Mouse (Mus musculus) hindbrain, embryonic 10.5 days (tissue): ENCODE data around the gene Lrrc2. TPM values are rescaled to one million over a fixed set of nuclear protein-coding genes. Genes with fewer than 3 reads are reported as not detected.

Experiments used
- DNase-seq: peaks from one replicate; pipeline ENCODE4 v3.0.0-alpha.2; 2017; ENCODE audit warnings: low spot score
- H3K27ac ChIP-seq: fragments of 300-500 bp; sonication (generic); 2 replicates; pipeline ENCODE4 v1.5.1; 2016; ENCODE audit warnings: mild to moderate bottlenecking, moderate library complexity
- H3K27me3 ChIP-seq: fragments of 300-500 bp; sonication (generic); 2 replicates; pipeline ENCODE4 v1.6.1; 2016; ENCODE audit warnings: mild to moderate bottlenecking; ENCODE audit not compliant: poor library complexity, insufficient read depth, severe bottlenecking
- H3K36me3 ChIP-seq: fragments of 300-500 bp; sonication (generic); 2 replicates; pipeline ENCODE4 v1.6.1; 2016; ENCODE audit warnings: mild to moderate bottlenecking, moderate library complexity
- H3K4me1 ChIP-seq: fragments of 300-500 bp; sonication (generic); replicated peaks from 2 replicates; pipeline ENCODE4 v1.6.1; 2016; ENCODE audit warnings: mild to moderate bottlenecking
- H3K4me3 ChIP-seq: fragments of 300-500 bp; sonication (generic); 2 replicates; pipeline ENCODE4 v1.5.1; 2016; ENCODE audit warnings: mild to moderate bottlenecking, moderate library complexity
- H3K9me3 ChIP-seq: fragments of 300-500 bp; sonication (generic); 2 replicates; pipeline ENCODE4 v1.6.1; 2016; ENCODE audit warnings: mild to moderate bottlenecking, moderate library complexity
- WGBS: fragments of 180-500 bp; shearing (Covaris S2); methylation state at CpG from one replicate; pipeline ENCODE4 v1.1.7; 2016; 5-methylcytosine and 5-hydroxymethylcytosine counted together
- polyA plus RNA-seq: library from polyadenylated mRNA; unstranded; fragments of >200 nt; fragmentation: Nextera tagmentation; extraction: Ambion mirVana; gene quantifications from 2 replicates; pipeline ENCODE4 v1.2.1, GENCODE M21; 2016

Lrrc2 gene
- polyA plus RNA-seq, 1 experiment from 2014 or later: 0.33 TPM

DNA sequence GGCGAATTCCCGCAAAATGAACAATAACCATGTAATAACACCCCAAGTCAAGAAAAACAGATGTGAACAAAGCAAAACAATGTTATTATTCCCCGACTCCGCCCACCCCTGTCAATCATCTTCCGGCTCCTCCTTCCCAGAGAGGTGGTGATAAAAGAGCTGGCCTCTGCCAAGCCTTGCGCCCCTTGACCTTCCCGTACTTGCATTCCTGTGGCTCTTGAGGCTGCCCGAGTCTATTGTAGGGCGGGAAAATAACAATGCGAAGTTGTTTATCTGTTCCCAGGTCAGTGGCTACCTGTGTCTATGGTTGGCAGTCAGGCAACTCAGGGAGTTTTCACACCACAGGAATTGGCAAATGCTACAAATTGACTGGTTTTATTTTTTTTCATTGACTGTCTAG is 48.5 kb downstream of the Lrrc2 start:
- H3K4me1 ChIP-seq: peaks cover 14% of the 10 kb centered on the region; the same call in 1 of the 2 replicates
- no peaks in the 10 kb centered on the region for H3K36me3 ChIP-seq
- H3K27ac ChIP-seq: no peak overlapping the region
- peak; percentile 8 for DNase-seq
- WGBS: 77% methylated on average over 10 of the region's 10 CpGs
- no peaks in the 10 kb centered on the region for H3K9me3 ChIP-seq
- H3K27me3 ChIP-seq: no peaks in the 10 kb centered on the region
- H3K4me3 ChIP-seq: no peak overlapping the region

DNA sequence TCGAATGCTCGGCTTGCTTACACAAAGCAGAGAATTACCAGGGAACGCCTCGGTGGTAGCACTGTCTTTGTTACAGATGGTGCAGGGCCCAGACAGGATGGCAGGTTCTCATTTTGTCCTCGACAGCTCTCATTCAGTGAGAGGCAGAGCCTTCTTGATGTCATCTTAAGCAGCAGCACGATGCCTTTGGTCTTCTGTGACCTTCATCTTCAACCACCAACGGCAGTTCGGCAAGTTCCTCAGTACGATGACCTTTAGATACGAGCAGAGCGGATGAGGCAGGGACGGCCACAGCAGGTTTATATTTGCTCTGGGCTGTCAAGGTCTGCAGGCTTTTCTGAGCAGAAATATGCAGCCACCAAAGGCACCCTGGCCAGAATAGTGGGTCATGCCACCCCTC is 50.3 kb downstream of the Lrrc2 start:
- WGBS: 74% methylated on average over 12 of the region's 12 CpGs

DNA sequence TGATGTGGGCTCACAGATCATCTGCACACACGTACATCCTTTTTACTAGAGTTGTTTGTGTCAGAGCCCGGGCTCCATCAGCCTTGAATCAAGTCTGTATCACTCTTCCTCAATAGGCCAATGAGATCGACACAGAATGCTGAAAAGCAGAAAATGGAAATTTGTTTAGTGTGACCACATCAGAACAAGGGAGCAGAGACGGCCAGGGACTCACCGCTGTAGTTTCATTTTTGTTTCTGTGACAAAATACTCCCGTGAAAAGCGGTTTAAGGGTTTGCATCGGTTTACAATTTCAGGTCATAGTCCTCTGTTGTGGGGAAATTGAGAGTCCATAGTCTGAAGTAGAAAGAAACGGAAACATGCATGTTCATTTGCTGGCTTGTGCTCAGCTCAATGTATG is 51.9 kb downstream of the Lrrc2 start:
- WGBS: 93% methylated on average over 9 of the region's 9 CpGs
- no peaks in the 10 kb centered on the region for H3K36me3 ChIP-seq
- H3K4me3 ChIP-seq: no peak overlapping the region
- no peak for DNase-seq
- H3K27me3 ChIP-seq: no peaks in the 10 kb centered on the region
- no peaks in the 10 kb centered on the region for H3K9me3 ChIP-seq
- H3K27ac ChIP-seq: no peak overlapping the region
- H3K4me1 ChIP-seq: peaks cover 13% of the 10 kb centered on the region; the same call in 1 of the 2 replicates

More for the DNA sequence above, 50.3 kb downstream of the Lrrc2 start:
- H3K27me3 ChIP-seq: no peaks in the 10 kb centered on the region
- no peak overlapping the region for H3K4me3 ChIP-seq
- no peak overlapping the region for H3K27ac ChIP-seq
- no peaks in the 10 kb centered on the region for H3K9me3 ChIP-seq
- DNase-seq: no peak
- peaks cover 13% of the 10 kb centered on the region; the same call in 1 of the 2 replicates for H3K4me1 ChIP-seq
- H3K36me3 ChIP-seq: no peaks in the 10 kb centered on the region

DNA sequence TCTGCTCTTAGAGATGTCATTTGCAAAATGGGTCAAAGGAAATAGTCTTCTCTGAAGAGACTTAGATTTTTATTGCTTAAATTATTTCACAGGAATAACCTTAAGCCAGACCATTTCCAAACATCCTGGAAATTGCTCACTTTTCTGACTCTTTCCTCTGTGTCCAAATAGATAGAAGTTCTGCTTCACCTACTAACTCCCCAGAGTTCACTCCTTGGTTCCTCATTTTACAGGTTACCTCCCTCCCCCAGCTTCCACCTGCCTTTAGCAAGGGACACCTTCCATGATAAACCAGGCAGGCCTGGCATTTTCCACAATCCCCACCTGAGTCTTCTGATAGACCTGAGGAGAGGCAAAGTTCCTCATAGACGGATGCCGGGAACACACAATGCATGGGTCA is 55.2 kb downstream of the Lrrc2 start:
- Histone ChIP-seq H3K36me3 (no peaks in the 10 kb centered on the region), H3K4me3 (no peak overlapping the region), H3K27ac (no peak overlapping the region), H3K9me3 (no peaks in the 10 kb centered on the region), H3K27me3 (no peaks in the 10 kb centered on the region), H3K4me1 (no peaks in the 10 kb centered on the region)
- DNase-seq: no peak
- WGBS: 93% methylated on average over 2 of the region's 2 CpGs

DNA sequence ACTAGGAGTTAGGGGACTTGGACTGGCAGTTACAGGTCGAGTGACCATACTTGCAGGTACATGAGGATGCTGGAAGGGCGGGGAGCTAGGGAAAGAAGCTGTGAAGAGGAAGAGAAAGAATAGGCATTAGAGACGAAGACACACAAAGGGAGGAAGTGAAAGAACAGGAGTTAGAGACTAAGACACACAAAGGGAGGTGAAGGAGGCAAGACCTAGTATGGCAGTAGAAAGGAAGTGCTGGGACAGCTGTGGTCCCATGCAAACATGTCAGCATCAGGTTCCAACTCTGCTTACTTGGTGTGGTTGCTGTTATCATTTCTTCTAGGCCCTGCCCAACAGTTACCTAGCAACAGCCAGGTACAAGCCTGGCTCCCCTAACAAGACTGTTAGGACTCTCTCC is 58.4 kb downstream of the Lrrc2 start:
- no peak overlapping the region for H3K4me3 ChIP-seq
- DNase-seq: no peak
- no peaks in the 10 kb centered on the region; the same call in 1 of the 2 replicates for H3K4me1 ChIP-seq
- no peaks in the 10 kb centered on the region for H3K27me3 ChIP-seq
- H3K9me3 ChIP-seq: no peaks in the 10 kb centered on the region
- H3K27ac ChIP-seq: no peak overlapping the region
- WGBS: 73% methylated on average over 3 of the region's 3 CpGs
- no peaks in the 10 kb centered on the region for H3K36me3 ChIP-seq

DNA sequence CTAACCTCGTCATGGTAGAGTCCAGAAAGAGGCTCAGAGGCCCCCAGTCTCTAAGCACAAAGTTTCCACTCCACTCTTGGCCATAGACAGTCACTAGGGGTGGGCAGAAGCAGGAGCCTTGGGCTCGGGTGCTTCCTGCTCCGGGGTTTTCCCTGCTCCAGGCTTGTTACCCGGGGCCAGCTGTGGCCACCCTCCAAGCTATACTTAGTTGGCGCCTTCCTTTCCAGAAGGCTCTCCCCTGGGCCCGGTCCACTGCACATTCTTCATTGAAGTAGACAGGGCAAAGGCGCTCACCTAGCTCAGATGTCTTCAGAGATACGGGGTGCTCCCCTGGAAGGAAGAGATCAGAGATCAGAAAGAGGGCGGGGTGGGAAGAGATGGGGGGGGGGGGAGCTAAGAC is 60.2 kb downstream of the Lrrc2 start:
- H3K9me3 ChIP-seq: no peaks in the 10 kb centered on the region
- no peaks in the 10 kb centered on the region; the same call in 1 of the 2 replicates for H3K4me1 ChIP-seq
- no peak overlapping the region for H3K27ac ChIP-seq
- H3K27me3 ChIP-seq: no peaks in the 10 kb centered on the region
- no peak for DNase-seq
- 85% methylated on average over 9 of the region's 9 CpGs for WGBS
- H3K36me3 ChIP-seq: no peaks in the 10 kb centered on the region
- H3K4me3 ChIP-seq: no peak overlapping the region

DNA sequence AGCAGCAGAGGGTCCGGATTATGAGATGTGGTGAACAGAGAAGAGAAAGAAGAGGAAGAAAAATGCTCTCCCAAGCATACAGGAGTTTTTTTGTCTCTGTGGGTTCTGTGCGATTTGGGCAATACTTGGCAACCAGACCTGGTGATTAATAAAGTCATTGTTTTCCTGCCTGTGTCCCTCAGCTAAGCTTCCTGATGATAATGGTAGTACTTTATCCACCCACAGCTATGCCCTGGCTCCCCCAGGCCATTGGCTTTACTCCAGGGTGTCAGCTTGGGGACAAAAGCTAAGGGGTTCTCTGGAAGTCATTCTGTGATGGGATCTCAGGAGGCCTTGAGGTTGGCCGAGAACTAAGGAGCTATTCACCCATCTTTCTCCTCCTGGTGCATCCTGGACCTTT is 60.7 kb downstream of the Lrrc2 start:
- Histone ChIP-seq H3K4me3 (no peak overlapping the region), H3K36me3 (no peaks in the 10 kb centered on the region), H3K4me1 (no peaks in the 10 kb centered on the region; the same call in 1 of the 2 replicates), H3K27ac (no peak overlapping the region), H3K9me3 (no peaks in the 10 kb centered on the region), H3K27me3 (no peaks in the 10 kb centered on the region)
- DNase-seq: no peak
- WGBS: 84% methylated on average over 3 of the region's 3 CpGs

DNA sequence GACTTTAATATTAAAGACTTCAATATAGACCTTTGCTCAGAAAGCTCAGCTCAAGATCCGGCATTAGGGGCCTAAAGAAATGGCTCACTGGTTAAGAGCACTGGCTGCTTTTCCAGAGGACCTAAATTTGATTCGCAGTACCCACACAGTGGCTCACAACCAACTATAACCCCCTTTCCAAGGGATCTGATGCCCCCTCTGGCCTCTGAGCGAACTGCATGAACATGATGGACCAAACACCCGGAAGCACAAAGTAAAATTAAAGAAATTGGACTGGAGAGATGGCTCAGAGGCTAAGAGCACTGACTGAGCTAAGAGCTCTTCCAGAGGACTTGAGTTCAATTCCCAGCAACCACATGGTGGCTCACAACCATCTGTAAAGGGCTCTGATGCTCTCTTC is 64.3 kb downstream of the Lrrc2 start:
- WGBS: 81% methylated on average over 4 of the region's 4 CpGs
- DNase-seq: no peak
- no peak overlapping the region for H3K27ac ChIP-seq
- no peaks in the 10 kb centered on the region for H3K27me3 ChIP-seq
- H3K4me3 ChIP-seq: no peak overlapping the region
- no peaks in the 10 kb centered on the region; the same call in 1 of the 2 replicates for H3K4me1 ChIP-seq
- H3K36me3 ChIP-seq: no peaks in the 10 kb centered on the region
- no peaks in the 10 kb centered on the region for H3K9me3 ChIP-seq

DNA sequence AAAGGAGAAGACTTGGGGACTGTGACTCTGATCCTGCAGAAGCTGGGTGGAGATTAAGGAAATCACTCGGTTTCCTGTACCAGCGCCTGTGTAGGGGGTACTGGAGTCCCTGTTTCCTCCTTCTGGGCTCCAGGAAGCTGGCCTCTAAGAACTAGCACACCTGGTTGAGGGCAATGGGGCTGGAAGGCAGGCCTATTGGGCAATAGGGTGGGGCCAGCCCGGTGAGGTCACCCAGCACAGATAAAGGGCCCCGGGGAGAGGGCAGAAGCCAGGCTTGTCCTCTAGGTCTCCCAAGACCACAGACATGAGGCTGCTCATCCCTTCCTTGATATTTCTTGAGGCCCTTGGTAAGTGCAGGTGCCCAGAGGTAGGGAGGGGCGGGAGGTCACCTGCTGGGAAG is 67.7 kb downstream of the Lrrc2 start, which contains the start of gene Ltf:
Gene Ltf, plus strand, starts transcription at position 250 of the 400 bp plus-strand sequence.
- H3K9me3 ChIP-seq: no peaks in the 10 kb centered on the region
- no peak within 1 kb of the TSS for H3K27ac ChIP-seq
- WGBS: 72% methylated on average over 5 of the region's 5 CpGs
- no peak for DNase-seq
- H3K36me3 ChIP-seq: no peaks in the 10 kb centered on the region
- no peaks in the 10 kb centered on the region for H3K4me1 ChIP-seq
- H3K27me3 ChIP-seq: no peaks in the 10 kb centered on the region
- H3K4me3 ChIP-seq: no peak within 1 kb of the TSS

DNA sequence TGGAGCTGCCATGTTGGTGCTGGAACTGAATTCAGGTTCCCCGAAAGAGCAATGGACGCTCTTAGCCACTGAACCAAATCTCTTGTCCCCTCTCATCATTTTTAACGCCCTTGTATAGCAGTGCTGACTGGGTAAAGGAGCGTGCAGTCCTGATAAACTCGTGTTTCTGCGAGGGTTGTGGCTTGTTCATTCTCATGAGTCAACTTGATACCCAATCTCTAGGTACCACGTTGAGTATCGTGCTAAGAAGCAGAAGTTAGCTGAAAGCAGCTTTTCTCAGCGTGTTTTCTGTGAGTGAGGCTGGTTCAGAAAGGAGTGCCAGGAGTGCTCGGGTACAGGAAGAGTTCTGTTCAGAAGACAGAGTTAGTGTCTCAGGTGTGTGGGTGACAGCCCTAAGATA is 75.4 kb downstream of the Lrrc2 start:
- no peak for DNase-seq
- Histone ChIP-seq H3K9me3 (no peaks in the 10 kb centered on the region), H3K36me3 (no peaks in the 10 kb centered on the region), H3K27me3 (no peaks in the 10 kb centered on the region), H3K4me3 (no peak overlapping the region), H3K4me1 (no peaks in the 10 kb centered on the region), H3K27ac (no peak overlapping the region)
- WGBS: 89% methylated on average over 10 of the region's 10 CpGs

Other genes starting within 250 kb of the Lrrc2 start
- gene Myl3, start 209.7 kb upstream of the Lrrc2 start, polyA plus RNA-seq: 2.0 TPM in 1 of 2 replicates, not detected in the other
- gene Pth1r, start 204.4 kb upstream of the Lrrc2 start, polyA plus RNA-seq: 31.6 and 38.7 TPM in 2 replicates
- not detected in 2 replicates for gene Prss42, start 153.4 kb upstream of the Lrrc2 start, polyA plus RNA-seq
- gene Prss44, start 137.6 kb upstream of the Lrrc2 start, polyA plus RNA-seq: not detected in 2 replicates
- not detected in 2 replicates for gene Prss43, start 124.9 kb upstream of the Lrrc2 start, polyA plus RNA-seq
- not detected in 2 replicates for gene Prss45, start 117.0 kb upstream of the Lrrc2 start, polyA plus RNA-seq
- not detected in 2 replicates for gene Prss46, start 107.0 kb upstream of the Lrrc2 start, polyA plus RNA-seq
- gene Prss50, start 93.6 kb upstream of the Lrrc2 start, polyA plus RNA-seq: 0.68 and 0.88 TPM in 2 replicates
- gene Als2cl, start 71.7 kb upstream of the Lrrc2 start, polyA plus RNA-seq: 0.77 and 1.1 TPM in 2 replicates
- 0.18 and 0.47 TPM in 2 replicates for gene Tmie, start 71.4 kb upstream of the Lrrc2 start, polyA plus RNA-seq
- gene Fam240a, start 34.7 kb upstream of the Lrrc2 start, polyA plus RNA-seq: not detected in 2 replicates
- gene Tdgf1, start 5.4 kb upstream of the Lrrc2 start, polyA plus RNA-seq: not detected in 2 replicates
- 0.14 TPM in 1 of 2 replicates, not detected in the other for gene Rtp3, start 39.0 kb downstream of the Lrrc2 start, polyA plus RNA-seq
- gene Ltf, start 67.7 kb downstream of the Lrrc2 start, polyA plus RNA-seq: 0.27 TPM in 1 of 2 replicates, not detected in the other
- 0.70 and 0.76 TPM in 2 replicates for gene Ccrl2, start 106.0 kb downstream of the Lrrc2 start, polyA plus RNA-seq
- gene Lrrfip2, start 166.0 kb downstream of the Lrrc2 start, polyA plus RNA-seq: 40.0 and 41.5 TPM in 2 replicates